Mouse (Mus musculus) Patski (cell line): Measurements from ENCODE around the gene Ccdc91. TPM values are rescaled to one million over a fixed set of nuclear protein-coding genes. Genes with fewer than 3 reads are reported as not detected.
A peak's percentile ranks its signal among the peaks of the same experiment; 100 is the strongest.

Experiments used
- ATAC-seq: fragments of 100-300 bp; one replicate; pipeline ENCODE4 v1.8.0; 2021
- CTCF ChIA-PET: fragments of 350-600 bp; sonication (Branson Sonifier 250); formaldehyde crosslinking; loops from one replicate; lab custom pipeline; 2022; ENCODE audit warnings: inconsistent platforms; lab: Charles Lee
- POLR2A ChIA-PET: fragments of 350-600 bp; sonication (Branson Sonifier 250); formaldehyde crosslinking; loops from one replicate; lab custom pipeline; 2022; ENCODE audit warnings: antibody characterized with exemption, inconsistent platforms; lab: Charles Lee
- DNase-seq: peaks from one replicate; pipeline ENCODE4 v3.0.0-alpha.2; 2011; ENCODE audit warnings: low read depth, low spot score
- H3K27me3 ChIP-seq: fragments of 371-371 bp; one replicate; pipeline ENCODE4 v1.5.1; 2021
- CTCF ChIP-seq: fragments of 100-300 bp; IDR thresholded peaks from one replicate; pipeline ENCODE4 v1.5.1; 2021
- in situ Hi-C: fragments of 300-500 bp; cut with MboI; formaldehyde crosslinking; loops from 3 replicates; pipeline ENCODE4 v1.11.1; 2018; ENCODE audit warnings: low pct_unique_long_range_greater_than_20kb, mixed read lengths
- polyA plus RNA-seq: library from polyadenylated mRNA; unstranded; gene quantifications from one replicate; pipeline ENCODE4 v1.2.3, GENCODE M21; 2021

Ccdc91 gene
- polyA plus RNA-seq, 1 experiment from 2014 or later: 35.6 TPM

DNA sequence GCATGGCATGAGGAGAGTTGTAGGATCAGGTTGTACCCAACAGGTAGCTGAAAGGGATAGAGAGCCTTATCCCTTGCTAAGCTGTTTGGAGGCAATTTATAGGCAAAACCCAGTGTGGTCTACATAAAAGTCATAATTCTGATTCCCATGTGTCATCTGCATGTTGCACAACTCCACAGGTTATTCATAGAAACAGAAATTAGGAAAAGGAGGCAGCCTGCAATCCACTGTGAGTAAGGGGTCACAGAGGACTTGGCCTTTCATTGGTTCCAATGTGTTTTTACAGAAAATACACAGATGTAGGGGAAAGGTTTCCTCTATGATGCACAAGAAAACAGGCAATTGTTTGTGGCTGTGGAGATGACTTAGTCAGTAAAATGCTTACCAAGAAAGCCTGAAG, 168.8 kb downstream of the Ccdc91 start:
- DNase-seq (no peak), ATAC-seq (no peak)
- peaks cover 4% of the 10 kb centered on the region for H3K27me3 ChIP-seq
- TF ChIP-seq CTCF: no peak
- CTCF ChIA-PET: no interaction called here
- POLR2A ChIA-PET: interaction anchor here (0.6 kb wide), 1 partner anchor 391 kb away, joined by 4 read pairs; no protein-coding TSS in a partner anchor
- in situ Hi-C loops: no loop called here

DNA sequence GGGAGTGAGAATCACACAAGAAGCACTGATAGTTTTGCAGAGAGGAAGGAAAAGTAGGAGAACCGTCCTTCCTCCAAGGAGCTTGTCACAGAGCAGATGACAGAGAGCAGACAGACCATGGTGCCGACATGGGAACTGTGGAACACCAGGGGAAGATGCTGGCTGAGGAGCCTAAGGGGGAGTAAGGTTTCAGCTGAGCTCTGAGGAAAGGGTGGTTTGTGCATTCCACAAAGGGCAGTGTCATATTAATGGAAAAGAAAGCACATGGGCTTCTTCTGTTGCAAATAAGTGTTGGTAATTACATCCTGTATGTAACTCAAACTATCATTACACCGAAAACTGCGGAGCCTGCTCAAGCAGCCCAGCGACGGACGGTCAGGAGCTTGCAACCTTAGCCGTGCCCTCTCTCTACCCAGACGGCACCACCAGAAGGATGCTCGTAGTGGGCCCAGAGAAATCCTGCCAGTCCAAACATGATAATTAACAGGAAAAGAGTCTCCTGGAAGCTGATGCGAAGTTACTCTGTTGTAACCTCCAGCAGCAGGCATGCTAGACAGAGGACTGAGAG, 170.9 kb downstream of the Ccdc91 start:
- ChIA-PET CTCF (no interaction called here), POLR2A (no interaction called here)
- TF ChIP-seq CTCF: no peak
- DNase-seq (no peak), ATAC-seq (no peak)
- peaks cover 4% of the 10 kb centered on the region for H3K27me3 ChIP-seq
- in situ Hi-C loops: no loop called here

DNA sequence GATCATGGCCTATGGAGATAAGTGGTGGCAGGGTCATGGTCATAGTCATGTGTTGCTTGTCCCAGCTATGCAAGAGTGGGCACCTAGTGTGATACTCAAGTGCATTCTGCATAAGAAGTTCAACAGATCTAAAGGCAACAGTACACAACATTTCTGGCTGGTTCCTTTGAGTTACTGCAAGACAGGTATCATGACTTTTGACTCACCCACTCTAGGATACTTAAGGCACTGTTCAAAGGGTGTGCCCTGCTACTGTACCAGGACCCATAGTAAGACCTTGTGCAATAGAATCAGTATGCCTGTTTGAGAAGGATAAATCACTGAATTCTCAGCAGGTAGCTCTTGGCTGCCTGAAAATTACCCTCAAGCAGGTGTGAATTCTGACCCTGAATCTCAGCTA, 182.4 kb downstream of the Ccdc91 start:
- peaks cover 5% of the 10 kb centered on the region for H3K27me3 ChIP-seq
- DNase-seq: no peak
- ChIA-PET POLR2A (no interaction called here), CTCF (interaction anchor here (0.9 to 1.1 kb wide), 2 partner anchors 22 to 590 kb away, joined by 3 read pairs; no protein-coding TSS in a partner anchor)
- ATAC-seq: no peak
- in situ Hi-C loops: no loop called here
- no peak for TF ChIP-seq CTCF

DNA sequence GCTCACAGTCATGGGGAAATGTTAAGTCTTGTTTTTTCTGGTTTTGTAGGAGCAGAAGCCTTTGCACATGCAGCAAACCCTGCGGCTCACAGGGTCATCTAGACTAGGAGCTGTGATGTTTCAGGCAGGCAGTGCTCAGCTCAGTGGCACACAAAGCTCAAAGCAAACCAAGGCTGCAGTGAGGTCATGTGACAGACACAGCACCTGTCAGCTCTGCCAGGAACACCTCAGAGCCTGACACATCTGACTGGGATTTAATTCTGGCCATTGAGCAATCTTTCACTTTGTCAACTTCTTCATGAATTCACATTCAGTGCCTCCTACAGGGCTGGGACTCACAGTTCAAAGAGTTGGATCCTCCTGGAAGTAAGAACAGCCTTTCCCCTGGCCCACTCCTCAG, 185.1 kb downstream of the Ccdc91 start:
- CTCF ChIA-PET: no interaction called here
- ATAC-seq (no peak), DNase-seq (no peak)
- in situ Hi-C loops: no loop called here
- POLR2A ChIA-PET: no interaction called here
- peaks cover 5% of the 10 kb centered on the region for H3K27me3 ChIP-seq
- no peak for TF ChIP-seq CTCF

DNA sequence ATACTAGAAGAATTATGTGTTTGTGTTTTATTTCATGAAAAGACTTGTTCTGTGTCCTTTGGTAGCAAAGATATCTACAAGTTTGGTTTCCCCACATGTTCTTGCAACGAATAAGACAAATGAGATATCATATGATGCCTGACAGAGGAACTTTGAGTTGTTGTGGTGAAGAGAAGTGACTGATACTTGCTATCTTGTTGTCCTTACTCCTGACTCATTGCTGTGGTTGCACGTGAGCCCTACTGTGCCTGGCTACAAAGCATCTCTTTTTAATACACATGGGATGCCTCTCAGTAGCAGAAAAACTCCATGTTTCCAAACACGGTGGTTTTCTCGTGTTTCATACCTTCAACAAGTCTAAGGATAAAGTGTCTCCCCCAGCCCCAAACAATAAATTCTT, 186.2 kb downstream of the Ccdc91 start:
- in situ Hi-C loops: no loop called here

DNA sequence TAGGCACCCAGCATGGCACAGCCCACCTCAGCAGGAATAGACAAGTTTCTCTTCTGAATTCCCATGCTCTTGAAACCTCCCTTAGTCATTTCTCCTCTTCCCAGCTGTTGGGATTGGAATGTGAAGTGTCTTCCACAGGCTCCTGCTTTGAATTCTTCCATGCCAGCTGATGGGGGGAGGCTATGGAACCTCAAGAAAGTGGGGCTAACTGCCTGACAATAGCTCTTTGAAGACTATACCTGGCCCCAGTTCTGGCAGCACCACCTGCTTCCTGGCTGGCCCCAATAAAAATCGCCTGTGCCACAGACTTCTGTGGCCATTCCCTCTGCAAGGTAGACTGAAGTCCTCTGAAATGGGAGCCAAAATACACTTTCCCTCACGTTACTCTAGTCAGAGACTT, 187.0 kb downstream of the Ccdc91 start:
- ChIA-PET CTCF (no interaction called here), POLR2A (no interaction called here)
- H3K27me3 ChIP-seq: peaks cover 5% of the 10 kb centered on the region
- no peak for TF ChIP-seq CTCF
- no peak for ATAC-seq
- in situ Hi-C loops: no loop called here
- DNase-seq: no peak

More for the DNA sequence above, 186.2 kb downstream of the Ccdc91 start:
- POLR2A ChIA-PET: no interaction called here
- CTCF ChIA-PET: no interaction called here
- no peak for ATAC-seq
- no peak for TF ChIP-seq CTCF
- no peak for DNase-seq
- peaks cover 5% of the 10 kb centered on the region for H3K27me3 ChIP-seq

DNA sequence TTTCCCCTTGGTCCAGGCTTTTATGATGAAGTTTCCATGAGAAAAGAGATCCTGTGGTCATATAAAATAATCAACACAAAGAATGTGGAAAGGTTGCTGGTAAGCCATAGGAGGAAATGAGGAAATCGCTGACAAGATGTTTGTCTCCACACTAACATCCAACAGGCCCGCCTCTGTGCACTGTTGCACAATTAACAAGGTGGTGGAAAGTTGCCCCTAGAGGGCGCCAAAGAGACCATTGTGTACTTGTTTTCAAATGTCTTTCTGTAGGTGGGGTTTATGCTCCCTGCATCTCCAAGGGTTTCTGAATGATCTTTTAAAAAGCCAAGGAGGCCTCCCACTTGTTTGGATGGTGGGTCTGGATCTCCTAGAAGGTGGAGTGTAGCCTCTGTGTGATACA, 188.7 kb downstream of the Ccdc91 start:
- H3K27me3 ChIP-seq: peaks cover 1% of the 10 kb centered on the region
- in situ Hi-C loops: no loop called here
- POLR2A ChIA-PET: no interaction called here
- peak; percentile 69 for TF ChIP-seq CTCF
- no peak for DNase-seq
- ATAC-seq: no peak
- CTCF ChIA-PET: no interaction called here

DNA sequence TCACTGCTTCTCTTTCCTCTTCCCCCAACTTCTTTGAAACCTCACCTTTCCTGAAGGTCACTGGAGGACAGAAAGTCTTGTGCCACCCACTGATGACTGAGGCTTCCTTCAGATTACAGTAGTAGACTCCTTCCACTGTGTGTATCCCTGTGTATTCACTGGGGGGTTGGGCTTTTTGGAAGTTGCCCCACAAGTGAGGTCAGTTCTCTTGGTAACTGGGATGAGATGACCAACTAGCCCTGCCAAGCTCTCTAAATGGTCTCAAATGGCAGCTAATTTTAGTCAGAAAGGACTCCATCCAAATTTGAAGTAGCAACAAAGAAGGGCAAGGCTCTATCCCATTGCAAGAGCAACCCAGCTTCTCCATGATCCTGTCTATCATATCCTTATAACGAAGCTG, 195.7 kb downstream of the Ccdc91 start:
- CTCF ChIA-PET: no interaction called here
- H3K27me3 ChIP-seq: no peaks in the 10 kb centered on the region
- DNase-seq (no peak), ATAC-seq (no peak)
- in situ Hi-C loops: no loop called here
- POLR2A ChIA-PET: no interaction called here
- TF ChIP-seq CTCF: no peak

DNA sequence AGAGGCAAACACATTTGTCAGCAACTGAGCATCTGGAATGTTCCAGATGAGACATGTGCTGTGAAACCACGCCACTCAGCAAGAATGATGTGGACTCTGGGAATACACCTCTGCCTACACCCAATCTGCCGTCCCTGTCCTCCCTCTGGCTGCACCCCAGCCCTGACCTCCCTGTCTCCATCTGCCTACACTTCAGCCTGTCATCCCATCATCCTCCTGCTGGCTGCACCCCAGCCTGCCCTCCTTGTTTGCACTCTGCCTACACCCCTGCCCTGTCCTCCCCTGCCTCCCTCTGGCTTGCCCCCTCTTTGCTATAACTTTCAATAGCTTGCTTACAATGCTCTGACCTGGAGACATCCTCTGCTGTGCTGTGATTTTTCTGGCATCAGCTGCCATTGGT, 196.9 kb downstream of the Ccdc91 start:
- DNase-seq (no peak), ATAC-seq (no peak)
- POLR2A ChIA-PET: no interaction called here
- CTCF ChIA-PET: no interaction called here
- TF ChIP-seq CTCF: no peak
- in situ Hi-C loops: no loop called here
- no peaks in the 10 kb centered on the region for H3K27me3 ChIP-seq

DNA sequence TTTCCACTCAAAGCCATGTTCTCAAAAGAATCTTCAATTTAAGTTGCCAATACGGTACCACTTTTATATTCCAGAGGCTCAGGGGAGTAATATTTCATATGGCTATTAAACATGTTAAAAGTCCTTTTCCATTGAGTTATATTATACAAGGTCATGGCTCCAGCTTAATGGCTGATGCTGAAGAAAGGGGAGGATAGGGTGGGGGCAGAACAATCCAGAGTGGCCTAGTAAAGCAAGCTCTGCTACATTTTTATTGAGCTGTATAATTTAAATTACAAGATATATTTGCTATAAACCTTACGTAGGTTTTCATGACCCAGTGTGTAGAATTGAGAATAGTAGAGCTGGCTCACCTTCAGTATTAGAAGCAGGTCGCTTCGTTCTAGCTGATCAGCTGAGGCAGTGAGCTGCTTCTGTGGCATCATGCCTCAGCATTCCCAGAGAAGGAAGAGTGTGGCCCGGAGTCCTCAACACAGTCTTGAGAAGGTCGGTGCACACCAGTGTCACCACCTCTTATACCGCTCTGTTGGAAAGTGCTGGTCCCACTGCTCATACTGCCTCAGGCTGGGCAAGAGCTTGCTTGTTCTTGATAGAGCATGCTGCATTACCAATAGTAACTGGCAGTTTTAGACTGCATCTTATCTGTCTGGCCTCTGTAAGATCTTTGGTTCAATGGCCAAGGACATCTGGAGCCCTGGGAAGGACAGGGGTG, 199.6 kb downstream of the Ccdc91 start:
- no peaks in the 10 kb centered on the region for H3K27me3 ChIP-seq
- POLR2A ChIA-PET: interaction anchor here (0.5 kb wide), 1 partner anchor 21 kb away, joined by 3 read pairs; no protein-coding TSS in a partner anchor
- in situ Hi-C loops: no loop called here
- ATAC-seq (no peak), DNase-seq (no peak)
- TF ChIP-seq CTCF: no peak
- CTCF ChIA-PET: no interaction called here

DNA sequence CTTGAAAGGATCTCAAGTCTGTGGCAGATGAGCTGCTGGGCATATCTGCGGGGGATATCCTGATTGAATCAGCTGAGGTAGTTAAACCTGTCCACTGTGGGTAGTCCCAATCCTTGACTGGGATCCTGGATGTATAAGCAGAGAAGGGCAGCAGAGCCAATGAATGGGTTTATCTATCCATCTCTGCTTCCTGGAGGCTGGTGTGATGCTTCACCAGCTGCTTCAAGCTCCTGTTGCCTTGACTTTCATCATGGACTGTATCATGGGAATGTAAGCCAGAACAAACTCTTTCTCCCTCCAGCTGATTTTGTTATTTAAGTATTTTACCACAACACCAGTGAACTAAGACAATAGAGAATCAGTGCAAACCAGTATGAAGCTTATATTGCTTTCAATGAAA, 200.6 kb downstream of the Ccdc91 start:
- no peak for DNase-seq
- in situ Hi-C loops: no loop called here
- no peak for ATAC-seq

More for the DNA sequence above, 200.6 kb downstream of the Ccdc91 start:
- ChIA-PET POLR2A (no interaction called here), CTCF (no interaction called here)
- H3K27me3 ChIP-seq: no peaks in the 10 kb centered on the region
- TF ChIP-seq CTCF: no peak

Other genes starting within 250 kb of the Ccdc91 start
- gene Pthlh, start 211.6 kb upstream of the Ccdc91 start, polyA plus RNA-seq: 0.08 TPM